Mouse (Mus musculus) ES-E14 (cell line): ENCODE measurements around the gene Pnkd. TPM values are rescaled to one million over a fixed set of nuclear protein-coding genes. Genes with fewer than 3 reads are reported as not detected.
A peak's percentile ranks its signal among the peaks of the same experiment; 100 is the strongest.

ENCODE experiments used
- DNase-seq: peaks from one replicate; pipeline ENCODE4 v3.0.0-alpha.2; 2013; ENCODE audit warnings: low read depth, low spot score
- H3K27ac ChIP-seq: 2 replicates; pipeline ENCODE4 v1.5.1; 2012; ENCODE audit warnings: low read depth, mild to moderate bottlenecking, low read length, moderate library complexity, mixed read lengths; ENCODE audit not compliant: poor library complexity, insufficient read depth, severe bottlenecking
- H3K36me3 ChIP-seq: 2 replicates; pipeline ENCODE4 v1.6.1; 2012; ENCODE audit warnings: mild to moderate bottlenecking, low read length, moderate library complexity, mixed read lengths; ENCODE audit not compliant: control insufficient read depth, poor library complexity, insufficient read depth, severe bottlenecking
- H3K4me1 ChIP-seq, 2 experiments: fragments of 150-350 bp in 1 of 2; sonication (generic) in 1 of 2; 2 replicates each; pipeline ENCODE4 v1.6.1; 2012; ENCODE audit warnings: low read length in 2 of 2, mild to moderate bottlenecking in 1 of 2, mixed read lengths in 1 of 2; ENCODE audit not compliant: control insufficient read depth in 2 of 2, insufficient read depth in 2 of 2, poor library complexity in 1 of 2
- H3K4me3 ChIP-seq, 2 experiments: fragments of 150-350 bp in 1 of 2; sonication (generic) in 1 of 2; 2 replicates each; pipeline ENCODE4 v1.5.1; 2012; ENCODE audit warnings: low read length in 2 of 2, low read depth in 1 of 2, mild to moderate bottlenecking in 1 of 2, mixed read lengths in 1 of 2; ENCODE audit not compliant: insufficient read depth in 1 of 2, poor library complexity in 1 of 2, severe bottlenecking in 1 of 2
- H3K9ac ChIP-seq: 2 replicates; pipeline ENCODE4 v1.6.1; 2012; ENCODE audit warnings: low read depth, mild to moderate bottlenecking, low read length, mixed read lengths; ENCODE audit not compliant: poor library complexity, insufficient read depth, severe bottlenecking
- H3K9me3 ChIP-seq: fragments of 150-350 bp; sonication (generic); 2 replicates; pipeline ENCODE4 v1.6.1; 2012; ENCODE audit warnings: low read depth, mild to moderate bottlenecking, low read length; ENCODE audit not compliant: control insufficient read depth, insufficient read depth
- CHD2 ChIP-seq: IDR thresholded peaks from 2 replicates; pipeline ENCODE4 v1.6.1; 2014; ENCODE audit warnings: mild to moderate bottlenecking, low read depth, low read length, inconsistent platforms
- HCFC1 ChIP-seq: IDR thresholded peaks from 2 replicates; pipeline ENCODE4 v1.6.1; 2012; ENCODE audit warnings: low read length, inconsistent platforms, borderline replicate concordance; ENCODE audit not compliant: insufficient read depth
- MAFK ChIP-seq: IDR thresholded peaks from 2 replicates; pipeline ENCODE4 v1.6.1; 2014; ENCODE audit warnings: mild to moderate bottlenecking, low read depth, low read length, inconsistent platforms; ENCODE audit not compliant: insufficient read depth
- ZC3H11A ChIP-seq: IDR thresholded peaks from 2 replicates; pipeline ENCODE4 v1.6.1; 2012; ENCODE audit warnings: low read depth, mild to moderate bottlenecking, inconsistent platforms, low read length, borderline replicate concordance
- ZNF384 ChIP-seq: IDR thresholded peaks from 2 replicates; pipeline ENCODE4 v1.6.1; 2012; ENCODE audit warnings: low read depth, low read length, inconsistent platforms
- in situ Hi-C, 2 experiments: fragments of 600-800 bp; cut with MboI; formaldehyde crosslinking; loops; one replicate each; pipeline ENCODE4 v1.15.1; 2025; ENCODE audit warnings: low sequenced_read_pairs in 2 of 2, inconsistent platforms in 1 of 2; ENCODE audit not compliant: unreplicated experiment in 2 of 2
- total RNA-seq: library from RNA; depleted of rRNA; stranded (reverse); fragments of 300-350 nt; gene quantifications from 2 replicates; pipeline ENCODE4 v1.2.3, GENCODE M21; 2012

Pnkd gene
- total RNA-seq, 1 experiment: 63.9 TPM

DNA sequence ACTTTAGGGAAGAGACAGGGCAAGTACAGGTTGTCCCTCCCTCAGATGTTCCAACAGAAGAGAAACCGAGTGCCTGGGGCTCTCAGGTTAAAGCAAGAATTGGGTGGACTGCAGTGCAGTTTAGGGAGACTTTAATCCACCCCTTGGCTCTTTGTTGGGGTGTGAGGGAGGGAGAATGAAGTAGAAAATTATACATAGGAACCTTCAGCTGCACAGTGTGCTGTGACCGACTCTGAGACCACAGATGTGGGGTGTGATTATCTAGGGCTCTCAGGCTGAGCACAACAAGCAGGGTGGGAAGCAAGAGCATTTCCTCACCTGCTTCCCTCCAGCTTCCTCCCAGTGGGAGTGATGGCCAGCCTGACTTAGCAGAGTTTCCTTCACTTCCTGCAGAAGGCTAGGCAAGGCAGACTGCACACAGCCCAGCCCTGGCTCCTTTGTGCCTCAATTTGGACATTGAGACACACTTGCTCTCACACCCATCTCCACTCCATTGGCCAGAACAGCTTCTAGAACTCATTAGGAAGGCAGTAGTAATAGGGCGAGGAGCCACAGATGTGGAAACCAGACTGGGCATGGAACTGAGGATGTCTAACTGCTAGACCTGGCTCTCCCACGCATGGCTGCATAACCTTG is 46.4 kb downstream of the Pnkd start:
- in situ Hi-C loops: no loop called here
- DNase-seq: no peak
- H3K9ac ChIP-seq: no peak overlapping the region
- no peaks in the 10 kb centered on the region for H3K36me3 ChIP-seq
- H3K9me3 ChIP-seq: no peaks in the 10 kb centered on the region
- peaks cover 0 to 4% of the 10 kb centered on the region in 2 experiments; a peak in 2 of 4 replicates for H3K4me1 ChIP-seq
- H3K27ac ChIP-seq: no peak overlapping the region
- TF ChIP-seq ZC3H11A (no peak), CHD2 (no peak), MAFK (no peak), HCFC1 (no peak), ZNF384 (no peak)
- no peak overlapping the region for H3K4me3 ChIP-seq

DNA sequence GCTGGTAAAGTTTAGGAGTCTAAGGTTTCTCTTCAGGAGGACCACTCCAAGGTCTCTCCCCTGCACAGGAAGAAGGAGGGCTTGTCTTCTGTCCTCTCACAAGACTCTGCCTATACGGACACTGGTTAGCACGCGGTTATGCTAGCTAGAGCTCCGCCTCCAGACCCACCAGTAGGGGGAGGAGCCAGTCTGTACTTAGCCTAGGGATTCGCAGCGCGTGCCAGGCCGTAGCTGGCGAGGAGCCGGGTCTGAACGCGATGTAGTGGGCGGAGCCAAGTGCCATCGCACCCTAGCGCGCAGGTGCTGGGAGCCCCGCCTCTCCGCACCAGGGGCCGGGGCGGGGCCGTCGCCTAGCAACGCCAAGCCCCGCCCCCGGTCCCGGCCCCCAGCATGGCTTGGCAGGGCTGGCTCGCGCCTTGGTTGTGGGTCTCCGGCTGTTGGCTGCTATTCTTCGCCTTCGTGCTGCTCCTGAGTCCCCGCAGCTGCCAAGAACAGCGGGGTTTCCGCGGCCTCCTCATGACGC is 47.6 kb downstream of the Pnkd start:
- Histone ChIP-seq H3K27ac (no peak overlapping the region), H3K4me1 (peaks cover 0 to 5% of the 10 kb centered on the region in 2 experiments; a peak in 2 of 4 replicates)

DNA sequence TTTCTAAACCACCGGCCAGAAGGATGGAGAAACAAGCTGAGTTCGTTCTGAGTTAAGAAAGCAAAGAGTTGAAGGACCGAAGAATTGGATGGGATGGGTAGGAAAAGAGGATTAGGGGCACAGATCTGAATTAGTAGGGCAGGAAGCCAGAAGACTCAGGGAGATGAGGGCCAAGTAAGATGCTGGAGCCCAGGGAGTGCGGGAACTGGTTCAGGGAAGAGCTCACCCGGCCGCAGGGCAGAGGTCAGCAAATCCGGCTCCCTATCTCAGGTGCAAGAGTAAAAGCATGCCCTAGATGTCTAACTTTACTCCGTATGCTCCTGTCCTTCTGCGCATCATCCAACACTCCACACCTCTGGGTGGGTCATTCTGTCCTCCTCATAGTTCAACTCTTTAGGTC is 48.2 kb downstream of the Pnkd start:
- Histone ChIP-seq H3K4me1 (peaks cover under 1 to 8% of the 10 kb centered on the region in 2 experiments; a peak in 2 of 4 replicates), H3K4me3 (peak overlapping the region; percentile 60 to 76), H3K36me3 (no peaks in the 10 kb centered on the region), H3K9ac (peak overlapping the region; percentile 56), H3K27ac (no peak overlapping the region), H3K9me3 (no peaks in the 10 kb centered on the region)
- no peak for DNase-seq
- TF ChIP-seq MAFK: no peak
- no peak for TF ChIP-seq CHD2
- TF ChIP-seq HCFC1: no peak
- TF ChIP-seq ZNF384: no peak
- no peak for TF ChIP-seq ZC3H11A
- in situ Hi-C loops: no loop called here

More for the DNA sequence above, 47.6 kb downstream of the Pnkd start:
- no peaks in the 10 kb centered on the region for H3K36me3 ChIP-seq
- peak overlapping the region; percentile 56 for H3K9ac ChIP-seq
- peak overlapping the region; percentile 60 to 76 for H3K4me3 ChIP-seq
- in situ Hi-C loops: no loop called here
- TF ChIP-seq ZC3H11A (no peak), HCFC1 (no peak; the same call in 1 of the 2 replicates), MAFK (no peak), ZNF384 (no peak), CHD2 (no peak)
- H3K9me3 ChIP-seq: no peaks in the 10 kb centered on the region
- DNase-seq: peak; percentile 97

DNA sequence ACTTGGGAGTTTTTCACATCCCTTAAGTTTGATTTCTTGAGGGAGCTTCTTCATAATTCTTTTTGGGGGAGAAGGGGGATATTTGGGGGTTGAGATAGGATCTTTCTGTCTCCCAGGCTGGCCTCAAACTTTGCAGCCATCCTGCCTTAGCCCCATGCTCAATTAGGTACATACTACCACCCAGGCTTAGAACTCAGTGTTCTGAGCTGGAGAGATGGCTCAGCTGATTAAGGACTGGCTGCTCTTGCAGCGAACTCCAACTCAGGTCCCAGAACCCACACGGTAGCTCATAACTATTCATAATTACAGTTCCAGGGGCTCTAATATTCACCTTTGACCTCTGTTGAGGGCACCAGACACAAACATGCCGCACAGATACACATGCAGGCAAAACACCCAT is 49.9 kb downstream of the Pnkd start:
- Histone ChIP-seq H3K9me3 (no peaks in the 10 kb centered on the region), H3K4me3 (no peak overlapping the region), H3K4me1 (peaks cover 4 to 14% of the 10 kb centered on the region in 2 experiments; a peak in 3 of 4 replicates), H3K27ac (no peak overlapping the region), H3K9ac (no peak overlapping the region), H3K36me3 (no peaks in the 10 kb centered on the region)
- TF ChIP-seq MAFK: no peak
- TF ChIP-seq CHD2: no peak
- TF ChIP-seq ZNF384: no peak
- no peak for TF ChIP-seq ZC3H11A
- TF ChIP-seq HCFC1: no peak
- no peak for DNase-seq
- in situ Hi-C loops: no loop called here
